Mouse (Mus musculus): ENCODE measurements around the gene Gm614.

The Gm614 gene

GRCm38 (mm10) chrX:101256603-101257002 lies 7.2 kb downstream of the Gm614 start:
- no peak for DNase-seq

- DNase-seq: no peak
Observed at GRCm38 (mm10) chrX:101254740-101255139, 9.1 kb downstream of the Gm614 start.

- peak; percentile 90 for DNase-seq
Observed at GRCm38 (mm10) chrX:101253952-101254729, 9.7 kb downstream of the Gm614 start, which contains the start of gene Foxo4. Gene Foxo4, plus strand, starts transcription at chrX:101254528.

GRCm38 (mm10) chrX:101245011-101245410 lies 18.8 kb downstream of the Gm614 start:
- no peak for DNase-seq

GRCm38 (mm10) chrX:101222796-101223162 lies 41.0 kb downstream of the Gm614 start:
- no peak for DNase-seq

GRCm38 (mm10) chrX:101221834-101222795 lies 41.7 kb downstream of the Gm614 start, which contains the start of gene Snx12:
Gene Snx12, minus strand, starts transcription at chrX:101222563.
- DNase-seq: peak; percentile 95
